Mouse (Mus musculus) midbrain, postnatal 0 days (tissue): ENCODE results near the gene Zfp653. TPM values are rescaled to one million over a fixed set of nuclear protein-coding genes. Genes with fewer than 3 reads are reported as not detected.

Source experiments
- ATAC-seq: fragments of 200-750 bp; cut with Nextera tagmentation; 2 replicates; pipeline ENCODE4 v1.8.0; 2017; ENCODE audit warnings: moderate number of reproducible peaks, mild to moderate bottlenecking, moderate TSS enrichment, moderate library complexity; ENCODE audit not compliant: low FRiP score
- DNase-seq: peaks from one replicate; pipeline ENCODE4 v3.0.0-alpha.2; 2015; ENCODE audit warnings: low spot score
- H3K27ac ChIP-seq: fragments of 300-500 bp; sonication (generic); 2 replicates; pipeline ENCODE4 v1.5.1; 2014; ENCODE audit warnings: low read depth, mild to moderate bottlenecking, low read length, mixed read lengths
- H3K27me3 ChIP-seq: fragments of 300-500 bp; sonication (generic); 2 replicates; pipeline ENCODE4 v1.6.1; 2014; ENCODE audit warnings: low read length, control low read depth, mixed read lengths; ENCODE audit not compliant: insufficient read depth
- H3K36me3 ChIP-seq: fragments of 300-500 bp; sonication (generic); 2 replicates; pipeline ENCODE4 v1.6.1; 2014; ENCODE audit warnings: low read length, control low read depth, mixed read lengths; ENCODE audit not compliant: insufficient read depth
- H3K4me1 ChIP-seq: fragments of 300-500 bp; sonication (generic); 2 replicates; pipeline ENCODE4 v1.6.1; 2014; ENCODE audit warnings: mild to moderate bottlenecking, control low read depth, antibody characterized with exemption, low read length, mixed read lengths; ENCODE audit not compliant: insufficient read depth
- H3K4me2 ChIP-seq: fragments of 300-500 bp; sonication (generic); 2 replicates; pipeline ENCODE4 v1.6.1; 2014; ENCODE audit warnings: low read depth, mild to moderate bottlenecking, low read length, mixed read lengths; ENCODE audit not compliant: poor library complexity, severe bottlenecking
- H3K4me3 ChIP-seq: fragments of 300-500 bp; sonication (generic); 2 replicates; pipeline ENCODE4 v1.5.1; 2014; ENCODE audit warnings: low read depth, mild to moderate bottlenecking, low read length, moderate library complexity
- H3K9ac ChIP-seq: fragments of 300-500 bp; sonication (generic); replicated peaks from 2 replicates; pipeline ENCODE4 v1.6.1; 2014; ENCODE audit warnings: mild to moderate bottlenecking, low read length, moderate library complexity, mixed read lengths; ENCODE audit not compliant: poor library complexity, severe bottlenecking
- H3K9me3 ChIP-seq: fragments of 300-500 bp; sonication (generic); 2 replicates; pipeline ENCODE4 v1.6.1; 2016; ENCODE audit warnings: low read length, control low read depth
- CTCF ChIP-seq: IDR thresholded peaks from 2 replicates; pipeline ENCODE4 v1.5.1; 2016; ENCODE audit warnings: antibody characterized with exemption, mild to moderate bottlenecking
- WGBS: fragments of 180-500 bp; shearing (Covaris S2); extraction: QIAGEN DNeasy Blood & Tissue Kit; methylation state at CpG from one replicate; pipeline ENCODE4 v1.1.7; 2014; 5-methylcytosine and 5-hydroxymethylcytosine counted together
- polyA plus RNA-seq: library from polyadenylated mRNA; unstranded; fragments of >200 nt; fragmentation: Nextera tagmentation; extraction: Ambion mirVana; gene quantifications from 2 replicates; pipeline ENCODE4 v1.2.1, GENCODE M21; 2015
- total RNA-seq: library from RNA; depleted of rRNA; stranded (reverse); fragments of >200 nt; gene quantifications from 2 replicates; pipeline ENCODE4 v1.2.3, GENCODE M21; 2014

The Zfp653 gene
- total and polyA plus RNA-seq, 2 experiments from 2014 or later, result 15.1 to 30.0 TPM

GRCm38 (mm10) chr9:22115635-22116034 is 44.5 kb upstream of the Zfp653 start:
- Histone ChIP-seq H3K9ac (peak overlapping the region; percentile 81; the same call in 1 of the 2 replicates), H3K36me3 (peaks cover 28% of the 10 kb centered on the region), H3K27ac (no peak overlapping the region), H3K4me2 (peak overlapping the region; percentile 69), H3K4me3 (peak overlapping the region; percentile 93), H3K4me1 (peaks cover 6% of the 10 kb centered on the region; the same call in 1 of the 2 replicates), H3K9me3 (no peaks in the 10 kb centered on the region), H3K27me3 (no peaks in the 10 kb centered on the region)
- WGBS, result 90% methylated on average over 4 of the region's 4 CpGs
- DNase-seq, result no peak
- TF ChIP-seq CTCF, result no peak
- ATAC-seq, result no peak

GRCm38 (mm10) chr9:22108194-22108593 is 37.0 kb upstream of the Zfp653 start:
- no peaks in the 10 kb centered on the region for H3K27me3 ChIP-seq
- H3K4me3 ChIP-seq, result no peak overlapping the region
- no peak overlapping the region for H3K4me2 ChIP-seq
- H3K9me3 ChIP-seq, result no peaks in the 10 kb centered on the region
- peaks cover 26% of the 10 kb centered on the region for H3K36me3 ChIP-seq
- DNase-seq (no peak), ATAC-seq (no peak)
- no peak overlapping the region for H3K27ac ChIP-seq
- H3K4me1 ChIP-seq, result no peaks in the 10 kb centered on the region
- 89% methylated on average over 9 of the region's 9 CpGs for whole genome bisulfite sequencing
- no peak for TF ChIP-seq CTCF
- no peak overlapping the region for H3K9ac ChIP-seq

DNA sequence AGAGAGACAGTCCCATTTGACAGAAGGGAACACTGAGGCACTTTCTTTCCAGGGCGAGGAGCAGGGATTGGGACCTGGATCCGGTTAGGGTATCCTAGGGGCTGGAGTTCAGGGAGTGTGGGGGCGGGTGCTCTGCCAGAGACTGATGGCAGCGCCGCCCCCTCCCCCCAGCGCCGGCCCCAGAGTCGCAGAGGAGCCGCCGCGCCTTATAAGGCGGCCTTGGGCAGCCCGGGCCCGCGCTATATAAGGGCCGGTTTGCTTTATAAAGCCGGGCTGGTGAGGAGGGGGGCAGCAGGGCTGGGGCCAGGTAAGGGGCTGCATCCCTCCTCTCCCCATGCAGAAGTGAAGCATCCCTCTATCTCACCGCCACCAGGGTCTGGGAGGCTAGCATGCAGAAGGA is 28.7 kb upstream of the Zfp653 start:
- H3K27ac ChIP-seq, result no peak overlapping the region
- no peaks in the 10 kb centered on the region for H3K36me3 ChIP-seq
- 5% methylated on average over 18 of the region's 18 CpGs for WGBS
- H3K9ac ChIP-seq, result no peak overlapping the region
- no peak for DNase-seq
- no peak overlapping the region for H3K4me3 ChIP-seq
- ATAC-seq, result no peak
- no peak for TF ChIP-seq CTCF
- no peak overlapping the region; the same call in 1 of the 2 replicates for H3K4me2 ChIP-seq
- no peaks in the 10 kb centered on the region for H3K4me1 ChIP-seq
- no peaks in the 10 kb centered on the region for H3K9me3 ChIP-seq
- H3K27me3 ChIP-seq, result peaks cover 30% of the 10 kb centered on the region

DNA sequence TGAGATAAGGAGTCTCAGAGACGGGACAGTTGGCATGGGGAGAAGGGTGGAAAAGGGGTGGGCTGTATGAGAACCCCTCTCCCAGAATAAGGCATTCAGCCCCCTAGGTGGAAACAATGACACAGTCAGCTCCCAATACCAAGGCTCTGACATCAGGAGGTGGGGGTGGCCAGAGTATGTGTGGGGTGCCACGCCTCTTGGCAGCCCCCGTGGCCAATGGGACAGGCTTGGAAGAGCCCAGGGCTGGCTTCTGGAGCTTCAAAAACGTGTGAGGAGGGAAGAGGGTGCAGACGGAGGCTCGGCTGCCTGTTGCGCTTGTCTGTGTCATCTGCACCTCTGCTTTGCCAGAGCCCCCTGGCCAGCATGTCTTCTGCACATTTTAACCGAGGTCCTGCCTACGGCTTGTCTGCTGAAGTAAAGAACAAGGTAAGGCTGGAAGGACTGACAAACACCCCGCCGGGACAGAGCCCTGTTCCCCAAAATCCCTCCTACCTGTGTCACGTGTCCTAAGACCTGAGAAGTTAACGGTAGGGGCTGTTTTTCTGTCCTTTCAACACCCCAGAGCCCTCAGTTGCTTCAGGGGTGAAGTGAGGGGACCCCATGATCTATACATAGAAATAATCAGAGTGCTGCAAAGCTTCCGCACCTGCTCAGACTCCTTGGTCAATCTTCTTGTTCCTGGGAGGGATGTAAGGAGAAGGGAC is 28.0 kb upstream of the Zfp653 start, which contains the start of gene Cnn1:
TSS of gene Cnn1 (plus strand) at position 224 of the 704 bp plus-strand sequence.
- Histone ChIP-seq H3K36me3 (no peaks in the 10 kb centered on the region), H3K9ac (no peak within 1 kb of the TSS), H3K4me1 (no peaks in the 10 kb centered on the region), H3K4me2 (no peak within 1 kb of the TSS; the same call in 1 of the 2 replicates), H3K4me3 (no peak within 1 kb of the TSS), H3K27ac (no peak within 1 kb of the TSS), H3K27me3 (peaks cover 30% of the 10 kb centered on the region), H3K9me3 (no peaks in the 10 kb centered on the region)
- ATAC-seq (no peak), DNase-seq (no peak)
- WGBS, result 12% methylated on average over 14 of the region's 14 CpGs
- no peak for TF ChIP-seq CTCF

DNA sequence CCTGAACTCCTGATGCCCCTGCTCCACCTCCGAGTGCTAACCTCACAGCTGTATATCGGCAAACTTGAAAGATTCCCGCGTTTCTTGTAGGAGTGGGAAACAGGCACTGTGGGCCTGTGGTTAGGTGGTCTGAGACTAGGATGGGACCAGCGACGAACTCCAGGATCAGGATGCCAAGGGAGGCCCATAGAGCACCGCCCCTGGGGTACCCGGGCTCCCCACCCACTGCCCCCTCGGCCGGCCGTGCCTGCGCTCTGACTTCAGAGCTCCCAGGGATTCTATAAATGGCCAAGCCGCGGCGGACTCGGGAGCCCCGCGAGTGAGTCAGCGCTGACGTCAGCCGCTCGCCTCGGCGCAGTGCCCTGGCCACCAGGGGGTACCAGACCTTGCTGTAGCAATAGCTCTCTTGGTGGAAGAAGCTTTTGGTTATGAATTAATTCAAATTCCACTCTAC is 24.7 kb upstream of the Zfp653 start:
- Histone ChIP-seq H3K9ac (no peak overlapping the region), H3K27me3 (peaks cover 25% of the 10 kb centered on the region), H3K4me1 (no peaks in the 10 kb centered on the region), H3K4me3 (peak overlapping the region; percentile 20; the same call in 1 of the 2 replicates), H3K27ac (no peak overlapping the region), H3K4me2 (peak overlapping the region; percentile 53), H3K9me3 (no peaks in the 10 kb centered on the region), H3K36me3 (no peaks in the 10 kb centered on the region)
- DNase-seq (peak; percentile 60), ATAC-seq (peak; percentile 60; the same call in 1 of the 2 replicates)
- WGBS, result 2% methylated on average over 24 of the region's 24 CpGs
- peak; percentile 67 for TF ChIP-seq CTCF

DNA sequence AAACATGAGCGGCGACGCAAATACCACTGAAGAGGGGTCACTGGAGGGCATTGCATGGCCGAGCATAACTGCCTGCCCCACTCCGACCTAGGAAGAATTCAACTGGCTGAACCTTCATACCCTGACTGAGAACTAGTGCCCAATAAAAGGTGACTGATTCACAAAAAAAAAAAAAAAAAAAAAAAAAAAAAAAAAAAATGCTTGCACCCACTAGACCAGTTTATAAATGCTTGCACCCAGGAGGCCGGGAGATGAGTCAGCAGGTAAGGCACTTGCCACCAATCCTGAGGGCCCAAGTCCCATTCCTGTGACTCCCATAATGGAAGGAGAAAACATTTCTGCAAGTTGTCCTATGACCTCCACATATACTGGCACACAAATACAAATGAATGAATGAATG is 21.6 kb upstream of the Zfp653 start:
- Histone ChIP-seq H3K4me1 (no peaks in the 10 kb centered on the region), H3K36me3 (no peaks in the 10 kb centered on the region), H3K9ac (no peak overlapping the region), H3K27ac (no peak overlapping the region), H3K27me3 (no peaks in the 10 kb centered on the region; the same call in 1 of the 2 replicates), H3K9me3 (no peaks in the 10 kb centered on the region), H3K4me3 (no peak overlapping the region), H3K4me2 (no peak overlapping the region)
- ATAC-seq, result no peak
- DNase-seq, result no peak
- WGBS, result 92% methylated on average over 6 of the region's 6 CpGs
- no peak for TF ChIP-seq CTCF
